Mouse (Mus musculus) hindbrain, embryonic 10.5 days (tissue): ENCODE measurements around the gene Teddm1a. TPM values are rescaled to one million over a fixed set of nuclear protein-coding genes. Genes with fewer than 3 reads are reported as not detected.
"Not testable (repeated sequence)": the region's sequence is repeated elsewhere in the genome, so short reads cannot be mapped to it uniquely, and the experiment has no call there.

ENCODE experiments used
- DNase-seq: peaks from one replicate; pipeline ENCODE4 v3.0.0-alpha.2; 2017; ENCODE audit warnings: low spot score
- H3K27ac ChIP-seq: fragments of 300-500 bp; sonication (generic); 2 replicates; pipeline ENCODE4 v1.5.1; 2016; ENCODE audit warnings: mild to moderate bottlenecking, moderate library complexity
- H3K27me3 ChIP-seq: fragments of 300-500 bp; sonication (generic); 2 replicates; pipeline ENCODE4 v1.6.1; 2016; ENCODE audit warnings: mild to moderate bottlenecking; ENCODE audit not compliant: poor library complexity, insufficient read depth, severe bottlenecking
- H3K36me3 ChIP-seq: fragments of 300-500 bp; sonication (generic); 2 replicates; pipeline ENCODE4 v1.6.1; 2016; ENCODE audit warnings: mild to moderate bottlenecking, moderate library complexity
- H3K4me1 ChIP-seq: fragments of 300-500 bp; sonication (generic); replicated peaks from 2 replicates; pipeline ENCODE4 v1.6.1; 2016; ENCODE audit warnings: mild to moderate bottlenecking
- H3K4me3 ChIP-seq: fragments of 300-500 bp; sonication (generic); 2 replicates; pipeline ENCODE4 v1.5.1; 2016; ENCODE audit warnings: mild to moderate bottlenecking, moderate library complexity
- H3K9me3 ChIP-seq: fragments of 300-500 bp; sonication (generic); 2 replicates; pipeline ENCODE4 v1.6.1; 2016; ENCODE audit warnings: mild to moderate bottlenecking, moderate library complexity
- WGBS: fragments of 180-500 bp; shearing (Covaris S2); methylation state at CpG from one replicate; pipeline ENCODE4 v1.1.7; 2016; 5-methylcytosine and 5-hydroxymethylcytosine counted together
- polyA plus RNA-seq: library from polyadenylated mRNA; unstranded; fragments of >200 nt; fragmentation: Nextera tagmentation; extraction: Ambion mirVana; gene quantifications from 2 replicates; pipeline ENCODE4 v1.2.1, GENCODE M21; 2016

Gene Teddm1a
- polyA plus RNA-seq = not detected in 2 replicates

- Histone ChIP-seq H3K4me3 (no peak within 1 kb of the TSS), H3K4me1 (peaks cover under 1% of the 10 kb centered on the region; the same call in 1 of the 2 replicates), H3K9me3 (no peaks in the 10 kb centered on the region), H3K27me3 (no peaks in the 10 kb centered on the region), H3K27ac (no peak within 1 kb of the TSS), H3K36me3 (no peaks in the 10 kb centered on the region)
- 74% methylated on average over 4 of the region's 4 CpGs for WGBS
- DNase-seq = no peak
Observed at GRCm38 (mm10) chr1:153891442-153891841, at the start of gene Teddm1a. Gene Teddm1a (plus strand): TSS chr1:153891742.

- Histone ChIP-seq H3K4me3 (no peak overlapping the region), H3K4me1 (no peaks in the 10 kb centered on the region), H3K9me3 (no peaks in the 10 kb centered on the region), H3K36me3 (no peaks in the 10 kb centered on the region), H3K27me3 (no peaks in the 10 kb centered on the region), H3K27ac (no peak overlapping the region)
- DNase-seq = no peak
- 90% methylated on average over 11 of the region's 11 CpGs for WGBS
Observed at GRCm38 (mm10) chr1:153842121-153842740, 49.3 kb upstream of the Teddm1a start.

- no peaks in the 10 kb centered on the region for H3K27me3 ChIP-seq
- no peak within 1 kb of the TSS for H3K27ac ChIP-seq
- no peaks in the 10 kb centered on the region for H3K36me3 ChIP-seq
- WGBS = 97% methylated on average over 8 of the region's 8 CpGs
- no peaks in the 10 kb centered on the region for H3K9me3 ChIP-seq
- no peaks in the 10 kb centered on the region for H3K4me1 ChIP-seq
- H3K4me3 ChIP-seq = no peak within 1 kb of the TSS
- no peak for DNase-seq
Observed at GRCm38 (mm10) chr1:153844042-153844441, 47.5 kb upstream of the Teddm1a start, which contains the start of gene Rgsl1. Gene Rgsl1 (minus strand): TSS chr1:153844142.

GRCm38 (mm10) chr1:153846420-153846819 is 45.1 kb upstream of the Teddm1a start:
- WGBS = 90% methylated on average over 7 of the region's 7 CpGs
- DNase-seq = no peak
- Histone ChIP-seq H3K27ac (no peak overlapping the region), H3K36me3 (no peaks in the 10 kb centered on the region), H3K4me1 (no peaks in the 10 kb centered on the region), H3K27me3 (no peaks in the 10 kb centered on the region), H3K9me3 (no peaks in the 10 kb centered on the region), H3K4me3 (no peak overlapping the region)

- no peak overlapping the region for H3K27ac ChIP-seq
- H3K4me1 ChIP-seq = no peaks in the 10 kb centered on the region
- H3K9me3 ChIP-seq = no peaks in the 10 kb centered on the region
- 30% methylated on average over 6 of the region's 6 CpGs for WGBS
- no peaks in the 10 kb centered on the region for H3K36me3 ChIP-seq
- H3K27me3 ChIP-seq = no peaks in the 10 kb centered on the region
- H3K4me3 ChIP-seq = no peak overlapping the region
- DNase-seq = no peak
Observed at GRCm38 (mm10) chr1:153846867-153847266, 44.7 kb upstream of the Teddm1a start.

- not testable (repeated sequence) for H3K4me1 ChIP-seq, H3K4me3 ChIP-seq, H3K27ac ChIP-seq, DNase-seq, H3K27me3 ChIP-seq, H3K36me3 ChIP-seq, H3K9me3 ChIP-seq
- WGBS = 86% methylated on average over 7 of the region's 7 CpGs
Observed at GRCm38 (mm10) chr1:153852696-153853095, 38.8 kb upstream of the Teddm1a start.

- DNase-seq = no peak
- no peaks in the 10 kb centered on the region for H3K27me3 ChIP-seq
- H3K27ac ChIP-seq = no peak overlapping the region
- H3K4me3 ChIP-seq = no peak overlapping the region
- WGBS = 81% methylated on average over 8 of the region's 8 CpGs
- H3K9me3 ChIP-seq = no peaks in the 10 kb centered on the region
- H3K4me1 ChIP-seq = no peaks in the 10 kb centered on the region
- no peaks in the 10 kb centered on the region for H3K36me3 ChIP-seq
Observed at GRCm38 (mm10) chr1:153855946-153856345, 35.6 kb upstream of the Teddm1a start.

- no peaks in the 10 kb centered on the region for H3K4me1 ChIP-seq
- DNase-seq = no peak
- 90% methylated on average over 6 of the region's 6 CpGs for WGBS
- no peak within 1 kb of the TSS for H3K4me3 ChIP-seq
- no peaks in the 10 kb centered on the region for H3K36me3 ChIP-seq
- no peaks in the 10 kb centered on the region for H3K9me3 ChIP-seq
- no peak within 1 kb of the TSS for H3K27ac ChIP-seq
- no peaks in the 10 kb centered on the region for H3K27me3 ChIP-seq
Observed at GRCm38 (mm10) chr1:153874045-153874444, 17.5 kb upstream of the Teddm1a start, which contains the start of gene Teddm1b. Gene Teddm1b (plus strand): TSS chr1:153874345.

- not testable (repeated sequence) for DNase-seq, H3K4me1 ChIP-seq, H3K27ac ChIP-seq, H3K36me3 ChIP-seq, H3K4me3 ChIP-seq, H3K27me3 ChIP-seq, H3K9me3 ChIP-seq
- WGBS = 95% methylated on average over 17 of the region's 17 CpGs
Observed at GRCm38 (mm10) chr1:153880391-153880790, 11.2 kb upstream of the Teddm1a start.

- no peaks in the 10 kb centered on the region for H3K27me3 ChIP-seq
- peak overlapping the region; percentile 45; the same call in 1 of the 2 replicates for H3K27ac ChIP-seq
- DNase-seq = no peak
- no peak overlapping the region for H3K4me3 ChIP-seq
- peaks cover 5% of the 10 kb centered on the region for H3K4me1 ChIP-seq
- 46% methylated on average over 17 of the region's 17 CpGs for WGBS
- no peaks in the 10 kb centered on the region for H3K9me3 ChIP-seq
- no peaks in the 10 kb centered on the region for H3K36me3 ChIP-seq
Observed at GRCm38 (mm10) chr1:153886024-153886633, 5.4 kb upstream of the Teddm1a start.

- WGBS = 96% methylated on average over 10 of the region's 10 CpGs
Observed at GRCm38 (mm10) chr1:153890121-153890520, 1.4 kb upstream of the Teddm1a start.

GRCm38 (mm10) chr1:153893746-153894145 is 2.2 kb downstream of the Teddm1a start:
- 69% methylated on average over 2 of the region's 2 CpGs for WGBS
- no peaks in the 10 kb centered on the region for H3K9me3 ChIP-seq
- H3K4me3 ChIP-seq = no peak overlapping the region
- H3K36me3 ChIP-seq = no peaks in the 10 kb centered on the region
- peaks cover 5% of the 10 kb centered on the region; the same call in 1 of the 2 replicates for H3K4me1 ChIP-seq
- no peak for DNase-seq
- no peak overlapping the region for H3K27ac ChIP-seq
- 0 out of 2 replicates have a peak, but pooled peaks cover 5% of the 10 kb centered on the region for H3K27me3 ChIP-seq

More at GRCm38 (mm10) chr1:153890121-153890520, 1.4 kb upstream of the Teddm1a start:
- H3K27ac ChIP-seq = no peak overlapping the region
- no peaks in the 10 kb centered on the region for H3K9me3 ChIP-seq
- peaks cover 5% of the 10 kb centered on the region for H3K4me1 ChIP-seq
- H3K36me3 ChIP-seq = no peaks in the 10 kb centered on the region
- no peak overlapping the region for H3K4me3 ChIP-seq
- no peak for DNase-seq
- no peaks in the 10 kb centered on the region for H3K27me3 ChIP-seq

GRCm38 (mm10) chr1:153894201-153894893 is 2.8 kb downstream of the Teddm1a start:
- H3K27ac ChIP-seq = no peak overlapping the region
- no peaks in the 10 kb centered on the region for H3K36me3 ChIP-seq
- no peak overlapping the region for H3K4me3 ChIP-seq
- DNase-seq = no peak
- peaks cover 11% of the 10 kb centered on the region; the same call in 1 of the 2 replicates for H3K4me1 ChIP-seq
- WGBS = 66% methylated on average over 8 of the region's 8 CpGs
- H3K9me3 ChIP-seq = no peaks in the 10 kb centered on the region
- 0 out of 2 replicates have a peak, but pooled peaks cover 5% of the 10 kb centered on the region for H3K27me3 ChIP-seq
